Mouse (Mus musculus) G1E (cell line): ENCODE results near the gene Mcat.

Source experiments
- CTCF ChIP-seq: IDR thresholded peaks from 2 replicates; pipeline ENCODE4 v1.5.1; 2012; ENCODE audit warnings: low read depth, low read length, inconsistent platforms, mixed read lengths
- GATA1 ChIP-seq: IDR thresholded peaks from 2 replicates; pipeline ENCODE4 v1.6.1; 2012; ENCODE audit warnings: borderline replicate concordance, low read length, inconsistent platforms, mixed read lengths
- POLR2AphosphoS5 ChIP-seq: IDR thresholded peaks from 2 replicates; pipeline ENCODE4 v1.6.1; 2012; ENCODE audit warnings: low read depth, low read length, inconsistent platforms; ENCODE audit not compliant: insufficient replicate concordance

DNA sequence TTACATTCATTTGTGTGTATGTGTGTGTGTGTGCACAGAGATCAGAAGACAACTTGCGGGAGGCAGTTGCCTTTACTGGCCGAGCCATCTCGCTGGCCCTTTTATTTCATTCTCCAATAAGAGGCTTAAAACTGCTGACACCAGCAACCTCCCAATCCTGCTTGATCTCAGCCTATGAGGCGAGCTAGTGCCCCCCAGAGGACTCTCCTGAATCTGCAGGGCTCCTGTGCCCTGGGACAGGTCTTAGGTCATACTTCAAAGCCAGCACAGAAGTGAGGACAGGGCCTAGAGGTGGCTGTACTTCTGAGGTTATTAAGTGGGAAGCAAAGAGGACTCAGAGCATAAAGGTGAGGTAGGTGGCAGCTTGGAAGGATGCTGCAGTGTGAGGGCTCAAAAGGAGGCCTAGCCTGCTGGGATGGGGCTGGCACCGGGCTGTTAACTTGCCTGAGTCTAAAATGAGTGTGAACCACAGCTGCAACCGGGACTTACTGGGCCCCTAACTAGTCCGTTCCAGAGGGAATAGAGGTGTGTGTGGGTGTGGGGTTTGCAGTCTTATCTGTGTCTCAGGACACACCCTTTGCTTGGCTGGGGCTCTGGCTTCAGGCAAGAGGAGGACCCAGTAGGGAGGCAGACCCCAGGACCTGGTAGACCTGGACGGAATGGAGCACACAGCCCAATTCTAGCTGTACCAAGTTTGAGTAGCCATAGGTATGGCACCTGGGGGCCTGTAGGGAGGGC lies 20.0 kb upstream of the Mcat start:
- TF ChIP-seq CTCF = peak; percentile 14; the same call in 1 of the 2 replicates
- TF ChIP-seq GATA1 = no peak
- no peak for TF ChIP-seq POLR2AphosphoS5
